Mouse (Mus musculus): Measurements from ENCODE around the gene Rpl23.

DNA sequence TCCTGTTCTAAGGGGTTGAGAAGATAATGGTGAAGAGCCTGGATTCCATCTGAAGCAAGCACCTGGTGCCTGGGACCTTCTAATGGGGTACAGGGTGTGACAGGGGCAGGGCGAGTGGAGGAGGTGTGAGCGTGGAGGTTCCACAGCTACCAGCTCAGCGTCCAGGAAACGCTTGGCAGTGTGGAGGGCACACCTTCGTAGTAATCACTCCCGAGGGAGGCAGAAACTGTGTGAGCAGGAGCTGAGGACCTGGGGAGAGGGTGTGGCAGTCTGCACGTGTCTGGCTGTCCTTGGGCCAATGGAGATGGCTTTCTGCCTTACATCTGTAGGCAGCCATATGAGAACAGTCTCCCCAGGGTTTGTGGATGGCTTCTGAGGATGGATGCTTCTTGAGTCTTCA is 30.8 kb upstream of the Rpl23 start:
- TF ChIP-seq POLR2A (IDR thresholded peaks at IDR 0.05; ENCODE audit: low read depth, low read length) (no peak), CTCF (IDR thresholded peaks at IDR 0.05; ENCODE audit: extremely low read depth, insufficient read depth, insufficient read length, insufficient replicate concordance) (no peak)

All from spleen, adult 2 months (tissue).